Mouse (Mus musculus) embryonic fibroblast, embryonic 13.5 days (primary cell): Measurements from ENCODE around the gene Nktr. TPM values are rescaled to one million over a fixed set of nuclear protein-coding genes. Genes with fewer than 3 reads are reported as not detected.
A peak's percentile ranks its signal among the peaks of the same experiment; 100 is the strongest.

Experiments
- H3K27ac ChIP-seq: 2 replicates; pipeline ENCODE4 v1.5.1; 2012; ENCODE audit warnings: low read length, control low read depth, inconsistent platforms; ENCODE audit not compliant: insufficient read depth
- H3K4me1 ChIP-seq: 2 replicates; pipeline ENCODE4 v1.6.1; 2011; ENCODE audit warnings: low read length; ENCODE audit not compliant: control insufficient read depth, insufficient read depth
- H3K4me3 ChIP-seq: 2 replicates; pipeline ENCODE4 v1.5.1; 2011; ENCODE audit warnings: mild to moderate bottlenecking, control low read depth, low read length; ENCODE audit not compliant: insufficient read depth
- CTCF ChIP-seq: IDR thresholded peaks from 2 replicates; pipeline ENCODE4 v1.5.1; 2011; ENCODE audit warnings: mild to moderate bottlenecking, control low read depth, low read length, moderate library complexity, borderline replicate concordance; ENCODE audit not compliant: insufficient read depth
- POLR2A ChIP-seq: IDR thresholded peaks from 2 replicates; pipeline ENCODE4 v1.6.1; 2011; ENCODE audit warnings: low read depth, mild to moderate bottlenecking, control low read depth, low read length, moderate library complexity
- polyA plus RNA-seq: library from polyadenylated mRNA; stranded (reverse); fragments of >200 nt; gene quantifications from 2 replicates; pipeline ENCODE4 v1.2.4, GENCODE M21; 2011; ENCODE audit warnings: low read depth; ENCODE audit not compliant: missing spikeins, insufficient read length

Nktr gene
- polyA plus RNA-seq = 134 and 169 TPM in 2 replicates

DNA sequence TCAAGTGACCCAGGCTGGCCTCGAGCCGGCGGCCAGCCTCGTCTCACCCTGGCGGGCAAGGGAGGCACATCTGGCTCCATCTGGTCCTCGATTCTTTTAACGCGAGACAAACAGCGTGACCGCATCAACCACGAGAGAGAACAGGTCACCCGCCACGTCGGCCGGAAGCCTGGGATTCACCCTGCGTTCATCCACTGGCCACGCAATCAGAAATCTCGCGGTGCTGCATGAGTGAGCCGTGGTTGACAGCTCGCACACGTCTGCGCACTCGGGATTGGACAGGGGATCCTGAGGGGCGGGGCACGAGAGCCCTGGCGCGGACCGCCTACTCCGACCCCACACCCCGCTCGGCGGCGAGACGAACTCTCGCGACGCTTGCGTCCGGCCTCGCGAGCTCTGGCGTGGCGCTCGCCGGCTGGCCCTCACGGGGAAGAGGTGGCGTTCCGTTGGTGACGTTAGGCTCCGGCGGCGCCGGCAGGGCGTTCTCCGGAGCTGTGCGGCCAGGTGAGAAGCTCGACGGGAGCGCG, at the start of gene Nktr:
Gene Nktr, plus strand, starts transcription at position 378 of the 527 bp plus-strand sequence.
- TF ChIP-seq POLR2A (peak; percentile 86), CTCF (no peak)
- peak within 1 kb of the TSS; percentile 74 for H3K4me3 ChIP-seq
- H3K27ac ChIP-seq = peak within 1 kb of the TSS; percentile 91
- peaks cover 4% of the 10 kb centered on the region; the same call in 1 of the 2 replicates for H3K4me1 ChIP-seq

DNA sequence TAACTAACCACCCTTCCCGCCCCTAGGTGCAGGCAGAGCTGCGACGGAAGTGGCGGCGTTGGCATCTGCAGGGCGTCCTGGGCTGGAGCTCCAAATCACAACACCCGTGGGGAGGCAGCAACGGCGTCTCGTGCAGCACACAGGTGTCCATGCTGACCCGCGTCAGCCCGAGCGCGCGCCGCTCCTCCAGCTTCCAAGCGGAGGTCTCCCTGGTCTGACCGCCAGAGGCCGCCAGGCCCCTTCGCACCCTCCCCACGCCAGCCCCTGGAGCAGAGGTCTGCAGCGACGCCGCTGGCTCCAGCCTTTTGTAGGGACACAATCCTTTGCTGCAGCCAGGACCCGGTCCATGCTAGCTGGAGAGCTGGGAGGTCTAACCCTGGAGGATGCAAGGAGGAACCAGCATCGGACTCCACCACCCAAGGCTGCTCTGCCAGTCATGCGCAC, 49.6 kb upstream of the Nktr start:
- H3K4me1 ChIP-seq = no peaks in the 10 kb centered on the region
- no peak overlapping the region for H3K27ac ChIP-seq
- TF ChIP-seq POLR2A = no peak
- peak; percentile 73 for TF ChIP-seq CTCF
- H3K4me3 ChIP-seq = no peak overlapping the region

DNA sequence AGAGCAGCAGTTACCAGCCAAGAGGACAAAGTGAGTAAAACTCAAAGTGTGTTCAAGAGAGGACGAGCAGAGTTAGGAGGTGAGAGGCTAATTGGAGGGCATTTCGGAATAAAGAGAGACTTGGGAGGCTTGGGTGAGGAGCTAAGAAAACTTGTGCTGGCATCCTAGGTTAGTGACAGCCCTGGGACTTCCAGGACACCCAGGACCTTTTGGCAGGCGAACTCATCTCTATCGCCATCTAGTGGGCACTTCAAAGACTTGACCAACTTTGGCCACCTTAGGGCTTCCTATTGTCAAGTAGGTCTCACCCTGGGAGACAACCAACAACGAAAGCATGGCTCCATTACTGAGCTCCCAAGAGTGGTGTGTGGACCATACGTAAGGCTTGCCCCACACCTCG, 47.7 kb upstream of the Nktr start:
- Histone ChIP-seq H3K27ac (0 out of 2 replicates have a peak overlapping the region, but pooled peaks have one; percentile 70), H3K4me3 (no peak overlapping the region), H3K4me1 (no peaks in the 10 kb centered on the region)
- no peak for TF ChIP-seq CTCF
- no peak for TF ChIP-seq POLR2A

DNA sequence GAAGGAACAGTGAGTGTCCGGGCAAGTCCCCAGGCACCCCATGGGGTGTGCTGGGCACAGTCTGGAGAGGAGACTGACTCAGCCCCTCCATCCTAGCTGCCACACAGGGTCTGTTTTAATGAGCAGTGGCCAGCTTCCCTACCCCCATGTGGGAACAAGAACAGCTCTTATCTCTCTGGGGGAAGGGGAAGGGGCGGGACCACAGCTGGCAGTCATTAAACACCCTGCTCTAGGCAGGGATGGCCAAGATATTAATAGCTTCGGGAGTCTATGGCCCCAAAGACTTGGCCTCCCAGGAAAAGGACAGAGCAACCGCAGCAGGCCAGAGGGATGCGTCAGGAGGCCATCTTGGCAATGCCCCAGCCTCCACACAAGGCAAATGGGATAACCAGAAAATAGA, 46.7 kb upstream of the Nktr start:
- Histone ChIP-seq H3K4me1 (no peaks in the 10 kb centered on the region), H3K27ac (peak overlapping the region; percentile 70), H3K4me3 (no peak overlapping the region)
- TF ChIP-seq POLR2A (no peak), CTCF (no peak)

DNA sequence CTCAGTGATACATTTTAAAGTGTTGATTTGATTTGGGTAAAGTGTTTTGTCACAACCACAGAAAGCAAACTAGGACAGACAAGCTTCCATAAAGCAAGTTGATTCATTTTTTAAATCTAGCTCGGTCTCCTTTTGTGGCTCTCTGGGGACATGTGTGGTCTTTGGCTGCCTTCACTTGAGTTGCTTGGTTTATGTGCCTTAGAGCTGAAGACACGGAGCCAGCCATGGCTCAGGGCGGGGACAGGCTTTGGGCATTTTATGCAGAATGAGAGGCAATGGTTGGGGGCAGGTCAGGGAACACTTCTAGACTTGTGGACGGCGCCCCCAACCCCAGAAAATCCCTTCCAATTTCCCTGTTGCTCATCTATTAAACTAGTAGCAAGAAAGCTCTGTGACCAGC, 45.3 kb upstream of the Nktr start:
- no peak for TF ChIP-seq CTCF
- no peak for TF ChIP-seq POLR2A
- Histone ChIP-seq H3K27ac (no peak overlapping the region), H3K4me3 (no peak overlapping the region), H3K4me1 (no peaks in the 10 kb centered on the region)

DNA sequence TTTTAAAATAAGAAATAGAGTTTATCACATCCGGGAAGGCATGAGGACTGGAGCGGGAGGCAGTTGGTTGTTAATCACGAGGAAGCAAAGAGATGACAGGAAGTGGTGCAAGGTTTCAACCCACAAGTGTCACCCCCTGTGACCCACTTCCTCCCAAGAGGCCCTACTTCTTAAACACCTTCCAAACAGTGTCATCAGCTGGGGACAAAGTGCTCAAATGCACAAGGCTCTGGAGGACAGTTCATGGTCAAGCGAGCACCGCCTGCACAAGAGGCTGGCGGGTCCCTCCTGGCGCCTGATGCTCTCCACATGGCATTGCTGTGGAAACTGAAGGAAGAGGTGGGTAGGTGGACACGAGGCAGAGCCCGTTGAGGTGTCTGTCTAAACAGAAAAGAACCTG, 44.0 kb upstream of the Nktr start:
- TF ChIP-seq POLR2A = no peak
- TF ChIP-seq CTCF = no peak
- no peaks in the 10 kb centered on the region for H3K4me1 ChIP-seq
- H3K4me3 ChIP-seq = no peak overlapping the region
- no peak overlapping the region for H3K27ac ChIP-seq

DNA sequence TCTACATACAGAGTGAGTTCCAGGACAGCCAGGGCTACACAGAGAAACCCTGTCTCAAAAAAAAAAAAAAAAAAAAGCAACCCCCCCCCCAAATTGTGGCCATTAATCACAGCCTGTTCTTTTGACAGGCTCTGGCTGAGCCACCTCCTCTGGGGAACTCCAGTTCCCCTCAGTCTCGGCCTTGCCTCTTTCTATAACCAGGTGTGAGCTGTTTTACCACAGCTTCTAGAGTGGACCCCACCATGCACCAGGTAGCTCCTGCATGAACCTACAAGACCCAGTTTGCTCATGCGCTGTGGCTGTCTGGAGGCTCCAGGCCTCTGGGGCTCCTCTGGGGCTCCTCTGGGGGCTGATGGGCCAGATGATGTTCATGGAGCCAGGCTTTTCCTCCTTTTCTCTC, 43.4 kb upstream of the Nktr start:
- no peak overlapping the region for H3K4me3 ChIP-seq
- H3K27ac ChIP-seq = no peak overlapping the region
- no peaks in the 10 kb centered on the region for H3K4me1 ChIP-seq
- TF ChIP-seq CTCF = no peak

DNA sequence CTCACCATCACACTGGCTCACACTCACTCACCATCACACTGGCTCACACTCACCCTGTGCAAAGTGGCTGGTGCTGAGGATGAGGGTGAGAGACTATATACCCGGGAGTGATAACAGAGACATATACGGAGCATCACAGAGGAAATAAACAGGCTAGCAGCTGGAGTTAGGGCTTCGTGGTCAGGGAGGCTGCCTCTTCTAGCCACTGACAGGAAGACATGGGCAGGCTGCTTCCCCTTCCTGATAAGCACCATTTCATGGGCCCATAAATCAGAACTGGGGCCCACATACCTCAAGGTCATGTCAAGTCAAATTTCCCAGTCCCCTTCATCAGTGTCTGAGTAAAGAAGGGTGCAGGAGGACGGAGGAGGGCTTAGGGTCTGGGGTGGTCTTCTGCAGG, 41.9 kb upstream of the Nktr start:
- no peak overlapping the region for H3K27ac ChIP-seq
- no peaks in the 10 kb centered on the region for H3K4me1 ChIP-seq
- no peak overlapping the region for H3K4me3 ChIP-seq
- TF ChIP-seq CTCF (no peak), POLR2A (no peak)

DNA sequence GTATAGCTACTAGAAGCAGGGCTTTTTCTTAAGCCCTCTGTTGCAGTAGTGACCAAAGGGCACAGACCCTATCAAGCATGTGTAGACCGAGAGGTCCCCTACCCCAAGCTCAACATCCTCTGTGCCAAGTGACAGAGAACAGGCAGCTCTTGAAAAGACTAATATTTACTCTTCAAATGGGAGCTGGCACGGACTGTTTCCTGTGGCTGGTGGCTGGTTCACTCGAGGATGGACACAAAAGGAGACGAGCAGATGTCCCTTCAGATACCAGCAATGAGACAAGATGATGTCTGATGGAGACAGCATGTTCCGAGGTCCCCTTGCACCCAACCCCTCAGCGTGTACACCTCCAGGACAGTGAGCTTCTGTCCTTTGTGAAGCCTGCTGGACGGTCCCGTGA, 41.5 kb upstream of the Nktr start:
- no peaks in the 10 kb centered on the region for H3K4me1 ChIP-seq
- no peak overlapping the region for H3K27ac ChIP-seq
- TF ChIP-seq POLR2A = no peak
- no peak for TF ChIP-seq CTCF
- no peak overlapping the region for H3K4me3 ChIP-seq

DNA sequence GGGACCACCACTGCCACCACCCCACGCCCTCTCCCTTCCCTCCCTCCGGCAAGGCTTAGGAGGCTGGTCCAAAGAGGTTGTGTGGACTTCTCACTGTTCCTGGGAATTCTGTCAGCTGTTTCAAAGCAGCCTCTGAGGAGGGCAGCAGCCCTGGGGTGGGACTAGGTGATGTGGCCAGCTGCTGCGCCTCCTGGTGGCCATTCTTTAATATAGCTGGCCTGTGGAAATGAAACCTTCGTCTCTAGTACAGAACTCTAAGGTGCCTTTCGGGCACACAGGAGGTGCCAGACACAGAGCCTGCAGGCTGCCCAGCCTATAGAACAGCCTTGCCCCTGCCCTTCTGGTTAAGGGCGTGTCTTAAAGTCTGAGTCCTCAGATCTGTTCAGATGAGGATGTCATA, 39.4 kb upstream of the Nktr start:
- no peaks in the 10 kb centered on the region for H3K4me1 ChIP-seq
- TF ChIP-seq POLR2A (no peak), CTCF (peak; percentile 55)
- H3K4me3 ChIP-seq = no peak overlapping the region
- H3K27ac ChIP-seq = no peak overlapping the region

DNA sequence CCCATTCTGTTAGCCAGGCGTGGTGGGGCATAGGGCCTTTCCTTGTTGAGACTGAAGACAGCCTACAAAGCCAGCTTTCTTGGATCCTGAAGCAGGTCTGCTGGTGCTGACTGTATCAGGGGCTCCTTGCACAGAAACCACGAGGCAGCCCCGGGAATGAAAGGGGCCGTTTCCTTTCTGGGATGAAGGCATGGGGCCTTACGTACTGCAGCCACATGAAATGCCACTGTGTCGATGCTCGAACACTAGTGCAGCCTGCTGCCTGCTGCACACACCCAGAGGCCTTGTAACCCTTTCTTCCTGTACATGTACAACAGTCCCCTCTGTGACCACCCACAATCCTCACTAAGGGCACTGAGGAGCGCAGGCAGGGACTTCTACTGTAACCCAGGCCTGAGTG, 37.8 kb upstream of the Nktr start:
- Histone ChIP-seq H3K4me1 (no peaks in the 10 kb centered on the region), H3K27ac (no peak overlapping the region), H3K4me3 (no peak overlapping the region)
- TF ChIP-seq POLR2A (no peak), CTCF (no peak)

DNA sequence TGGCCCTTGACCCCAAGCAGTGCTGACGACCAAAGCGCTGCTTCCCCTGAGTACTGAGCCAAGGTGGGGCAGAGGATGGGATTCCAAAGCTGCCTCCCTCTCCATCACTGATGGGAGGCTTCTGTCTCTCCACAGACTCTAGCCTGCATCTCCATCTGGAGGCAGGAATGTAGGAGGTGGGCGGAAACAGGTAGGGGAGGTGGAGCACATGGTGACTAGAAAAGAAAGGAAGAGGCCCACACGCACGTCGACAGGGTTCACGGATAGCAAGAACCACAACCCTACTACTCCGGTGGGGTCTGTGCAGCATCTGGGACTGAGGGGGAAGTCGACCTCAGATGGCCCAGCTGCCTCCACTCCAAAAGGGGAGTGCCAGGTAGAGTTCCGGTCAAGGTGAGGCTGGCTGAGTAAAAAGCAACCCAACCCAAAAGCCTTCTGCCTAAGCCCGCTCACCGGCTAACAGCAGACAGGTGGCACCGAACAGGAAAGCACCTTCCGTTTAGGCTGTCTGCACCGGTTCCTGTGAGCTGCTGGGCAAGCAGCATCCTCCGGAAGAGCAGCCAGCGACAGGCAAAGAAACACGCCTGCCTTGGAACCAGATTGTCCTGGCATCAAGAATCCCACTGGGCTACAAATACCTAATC, 36.8 kb upstream of the Nktr start:
- TF ChIP-seq CTCF (no peak), POLR2A (no peak)
- Histone ChIP-seq H3K4me1 (no peaks in the 10 kb centered on the region), H3K4me3 (no peak overlapping the region), H3K27ac (no peak overlapping the region)
